Mouse (Mus musculus): ENCODE results near the gene Epha4. TPM values are rescaled to one million over a fixed set of nuclear protein-coding genes. Genes with fewer than 3 reads are reported as not detected.

Epha4 gene
- polyA plus RNA-seq, 1 experiment from 2014 or later: 9.6 TPM

DNA sequence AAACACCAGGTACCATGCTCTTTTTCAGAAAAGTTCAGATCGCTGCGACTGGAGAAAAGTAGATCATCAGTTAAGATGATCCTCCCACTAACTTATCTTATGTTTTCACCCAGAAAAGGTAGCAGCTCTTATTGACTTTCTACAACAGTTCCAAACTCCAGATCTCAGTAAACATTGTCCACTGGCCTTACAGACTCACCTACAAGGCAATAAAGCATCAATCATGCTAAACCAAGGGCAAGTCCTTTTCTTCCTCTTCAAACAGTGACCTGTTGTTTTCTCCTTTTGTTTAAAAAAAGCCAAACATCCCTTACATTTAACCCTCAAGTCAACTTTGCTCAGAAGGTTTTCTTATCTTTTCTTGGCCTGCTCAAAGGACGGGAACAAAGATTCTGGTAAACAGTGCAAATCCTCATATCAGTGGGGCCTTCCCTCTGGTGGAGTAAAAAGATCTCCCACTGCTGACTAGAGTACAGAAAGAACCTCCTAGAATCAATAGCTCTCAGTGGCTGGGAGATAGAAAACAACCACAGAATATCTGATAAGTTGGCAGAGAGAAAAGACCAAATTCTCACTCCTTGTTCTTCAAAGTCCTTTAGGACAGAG lies 39.0 kb downstream of the Epha4 start:
- H3K4me2 ChIP-seq (replicated peaks; ENCODE audit: low read depth, low read length): no peak overlapping the region
- H3K27me3 ChIP-seq (replicated peaks; ENCODE audit: insufficient read depth, low read length): no peaks in the 10 kb centered on the region
- ATAC-seq: no peak
- H3K4me1 ChIP-seq (ENCODE audit: insufficient read depth, low read depth, low read length): no peaks in the 10 kb centered on the region; the same call in 1 of the 2 replicates
- TF ChIP-seq CTCF (IDR thresholded peaks at IDR 0.05) (no peak), EP300 (IDR thresholded peaks at IDR 0.05) (no peak)
- no peak overlapping the region for H3K27ac ChIP-seq (ENCODE audit: low read length)
- WGBS: 62% methylated on average over 3 of the region's 3 CpGs
- DNase-seq (ENCODE audit: low spot score): no peak
- no peak overlapping the region for H3K9ac ChIP-seq (replicated peaks; ENCODE audit: low read depth)
- no peaks in the 10 kb centered on the region for H3K36me3 ChIP-seq (ENCODE audit: insufficient read depth, low read length)
- H3K9me3 ChIP-seq (ENCODE audit: low read length): no peaks in the 10 kb centered on the region
- H3K4me3 ChIP-seq (ENCODE audit: low read depth, low read length): no peak overlapping the region

DNA sequence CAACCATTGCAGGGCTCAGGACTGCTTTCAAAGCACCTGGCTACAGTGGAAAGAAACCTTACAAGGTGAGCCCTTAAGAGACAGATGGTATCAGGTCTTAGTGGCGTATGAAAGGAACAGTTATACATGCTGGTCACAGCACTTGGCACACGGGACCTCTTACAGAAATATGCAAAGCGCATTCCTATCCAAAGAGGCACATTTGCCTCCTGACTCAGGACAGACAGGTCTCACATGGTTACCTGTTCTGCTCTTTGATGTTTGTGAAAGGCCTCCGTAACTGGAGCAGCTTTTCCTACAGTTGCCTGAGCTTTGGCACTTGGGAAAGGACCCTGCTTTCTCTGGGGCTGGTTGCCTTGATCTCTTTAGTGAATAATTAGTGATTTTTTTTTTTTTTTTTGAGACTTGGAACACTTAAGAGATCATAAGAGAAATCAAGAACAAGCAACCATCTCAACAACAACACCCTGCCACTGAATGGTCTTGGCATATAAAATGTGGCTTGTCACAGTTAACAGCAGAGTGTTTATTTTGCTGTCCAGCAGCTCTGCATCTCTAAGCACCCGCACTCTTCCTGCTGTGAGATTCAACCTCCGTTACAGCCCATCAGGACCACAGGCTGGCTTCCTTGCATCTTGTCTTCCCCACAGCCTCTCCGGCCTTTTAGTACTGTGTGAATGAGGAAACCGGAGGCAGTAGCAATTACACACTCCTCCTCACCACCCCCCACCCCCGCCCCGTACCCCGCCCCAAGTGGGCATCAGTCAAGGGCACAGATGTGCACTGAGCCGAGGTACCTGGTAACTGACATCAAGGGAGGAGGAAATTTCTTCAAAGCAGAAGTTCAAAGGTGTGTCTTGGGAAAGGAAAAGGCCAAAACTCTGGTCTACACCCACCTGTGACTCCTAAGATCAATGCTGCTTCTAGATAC lies 41.2 kb downstream of the Epha4 start:
- Histone ChIP-seq H3K4me1 (ENCODE audit: insufficient read depth, low read depth, low read length) (peaks cover 10% of the 10 kb centered on the region; the same call in 1 of the 2 replicates), H3K36me3 (ENCODE audit: insufficient read depth, low read length) (no peaks in the 10 kb centered on the region), H3K4me2 (replicated peaks; ENCODE audit: low read depth, low read length) (no peak overlapping the region), H3K27me3 (replicated peaks; ENCODE audit: insufficient read depth, low read length) (no peaks in the 10 kb centered on the region), H3K9me3 (ENCODE audit: low read length) (no peaks in the 10 kb centered on the region), H3K4me3 (ENCODE audit: low read depth, low read length) (no peak overlapping the region), H3K27ac (ENCODE audit: low read length) (no peak overlapping the region), H3K9ac (replicated peaks; ENCODE audit: low read depth) (no peak overlapping the region)
- peak; percentile 50 for DNase-seq (ENCODE audit: low spot score)
- no peak for TF ChIP-seq CTCF (IDR thresholded peaks at IDR 0.05)
- no peak for TF ChIP-seq EP300 (IDR thresholded peaks at IDR 0.05)
- WGBS: 31% methylated on average over 12 of the region's 12 CpGs
- ATAC-seq: peak; percentile 72

DNA sequence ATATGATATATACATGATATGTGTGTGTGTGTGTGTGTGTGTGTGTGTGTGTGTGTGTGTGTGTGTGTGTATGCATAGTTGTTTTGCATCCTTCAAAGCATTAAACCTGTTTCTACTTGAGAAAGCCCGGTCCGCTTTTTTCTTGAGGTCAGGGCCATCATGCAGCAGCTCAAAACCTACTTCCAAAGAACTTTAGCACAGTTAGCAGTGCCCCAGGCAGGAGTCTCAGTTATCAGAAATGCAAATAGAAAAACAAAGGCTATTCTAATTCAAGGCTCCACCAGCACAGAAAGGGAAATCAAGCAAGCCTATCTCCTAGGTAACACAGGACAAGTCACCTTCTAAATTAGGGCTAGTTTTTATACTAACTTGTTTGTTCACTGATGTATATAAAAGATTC lies 42.3 kb downstream of the Epha4 start:
- WGBS: 74% methylated on average over 2 of the region's 2 CpGs

DNA sequence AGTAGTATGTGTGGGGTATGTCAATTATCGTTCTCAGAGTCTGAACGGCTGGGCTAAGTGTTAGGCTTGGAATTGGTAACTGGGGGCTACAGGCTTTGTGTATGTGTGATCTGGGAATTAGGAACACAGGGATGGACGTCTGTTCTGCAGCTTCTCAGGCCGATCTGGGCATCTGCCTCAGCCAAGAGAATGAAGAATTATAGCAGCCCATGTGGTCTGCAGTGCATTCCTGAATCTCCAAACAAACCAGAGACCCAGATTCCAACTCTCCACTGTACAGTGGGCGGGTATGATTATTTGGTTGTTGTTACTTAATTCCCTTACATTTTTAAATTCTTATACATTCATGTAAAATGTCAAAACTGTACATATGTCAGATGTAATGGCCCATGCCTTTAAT lies 43.4 kb downstream of the Epha4 start:
- ATAC-seq: 0 out of 2 replicates have a peak, but pooled peaks have one; percentile 2
- DNase-seq (ENCODE audit: low spot score): no peak
- no peaks in the 10 kb centered on the region for H3K27me3 ChIP-seq (replicated peaks; ENCODE audit: insufficient read depth, low read length)
- no peaks in the 10 kb centered on the region for H3K9me3 ChIP-seq (ENCODE audit: low read length)
- H3K4me3 ChIP-seq (ENCODE audit: low read depth, low read length): no peak overlapping the region
- no peaks in the 10 kb centered on the region for H3K36me3 ChIP-seq (ENCODE audit: insufficient read depth, low read length)
- no peak overlapping the region for H3K9ac ChIP-seq (replicated peaks; ENCODE audit: low read depth)
- H3K27ac ChIP-seq (ENCODE audit: low read length): no peak overlapping the region
- WGBS: 39% methylated on average over 5 of the region's 5 CpGs
- TF ChIP-seq CTCF (IDR thresholded peaks at IDR 0.05) (no peak), EP300 (IDR thresholded peaks at IDR 0.05) (no peak)
- peaks cover 14% of the 10 kb centered on the region; the same call in 1 of the 2 replicates for H3K4me1 ChIP-seq (ENCODE audit: insufficient read depth, low read depth, low read length)
- no peak overlapping the region for H3K4me2 ChIP-seq (replicated peaks; ENCODE audit: low read depth, low read length)

More for the DNA sequence above, 42.3 kb downstream of the Epha4 start:
- Histone ChIP-seq H3K4me1 (ENCODE audit: insufficient read depth, low read depth, low read length) (peaks cover 10% of the 10 kb centered on the region; the same call in 1 of the 2 replicates), H3K9ac (replicated peaks; ENCODE audit: low read depth) (no peak overlapping the region), H3K27ac (ENCODE audit: low read length) (no peak overlapping the region), H3K4me3 (ENCODE audit: low read depth, low read length) (no peak overlapping the region), H3K36me3 (ENCODE audit: insufficient read depth, low read length) (no peaks in the 10 kb centered on the region), H3K4me2 (replicated peaks; ENCODE audit: low read depth, low read length) (no peak overlapping the region), H3K27me3 (replicated peaks; ENCODE audit: insufficient read depth, low read length) (no peaks in the 10 kb centered on the region), H3K9me3 (ENCODE audit: low read length) (no peaks in the 10 kb centered on the region)
- no peak for DNase-seq (ENCODE audit: low spot score)
- TF ChIP-seq EP300 (IDR thresholded peaks at IDR 0.05): no peak
- no peak for TF ChIP-seq CTCF (IDR thresholded peaks at IDR 0.05)
- no peak for ATAC-seq

DNA sequence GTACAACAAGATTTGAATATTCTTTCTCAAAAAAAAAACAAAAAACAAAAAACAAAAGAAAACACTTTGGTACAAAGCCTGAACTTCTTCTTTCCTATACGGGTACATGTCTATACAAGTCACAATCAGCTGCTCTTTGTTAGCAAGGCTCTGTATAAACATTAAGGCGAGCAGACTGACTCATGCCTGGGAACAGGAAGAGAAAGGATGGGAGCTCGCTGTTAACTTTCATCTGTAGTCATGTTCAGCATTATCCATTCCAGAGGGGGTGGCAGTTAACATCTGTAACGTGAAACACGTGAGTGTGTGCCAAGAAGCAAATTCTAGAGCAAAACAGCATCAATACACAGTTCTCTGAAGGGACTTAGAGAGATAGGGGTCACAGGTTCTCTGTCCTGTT lies 43.9 kb downstream of the Epha4 start:
- TF ChIP-seq EP300 (IDR thresholded peaks at IDR 0.05) (no peak; the same call in 1 of the 2 replicates), CTCF (IDR thresholded peaks at IDR 0.05) (no peak)
- Histone ChIP-seq H3K27me3 (replicated peaks; ENCODE audit: insufficient read depth, low read length) (no peaks in the 10 kb centered on the region), H3K9ac (replicated peaks; ENCODE audit: low read depth) (no peak overlapping the region), H3K4me2 (replicated peaks; ENCODE audit: low read depth, low read length) (no peak overlapping the region), H3K36me3 (ENCODE audit: insufficient read depth, low read length) (no peaks in the 10 kb centered on the region), H3K27ac (ENCODE audit: low read length) (no peak overlapping the region), H3K4me1 (ENCODE audit: insufficient read depth, low read depth, low read length) (peaks cover 14% of the 10 kb centered on the region; the same call in 1 of the 2 replicates), H3K4me3 (ENCODE audit: low read depth, low read length) (no peak overlapping the region), H3K9me3 (ENCODE audit: low read length) (no peaks in the 10 kb centered on the region)
- 14% methylated on average over 5 of the region's 5 CpGs for WGBS
- DNase-seq (ENCODE audit: low spot score) (peak; percentile 35), ATAC-seq (0 out of 2 replicates have a peak, but pooled peaks have one; percentile 30)

DNA sequence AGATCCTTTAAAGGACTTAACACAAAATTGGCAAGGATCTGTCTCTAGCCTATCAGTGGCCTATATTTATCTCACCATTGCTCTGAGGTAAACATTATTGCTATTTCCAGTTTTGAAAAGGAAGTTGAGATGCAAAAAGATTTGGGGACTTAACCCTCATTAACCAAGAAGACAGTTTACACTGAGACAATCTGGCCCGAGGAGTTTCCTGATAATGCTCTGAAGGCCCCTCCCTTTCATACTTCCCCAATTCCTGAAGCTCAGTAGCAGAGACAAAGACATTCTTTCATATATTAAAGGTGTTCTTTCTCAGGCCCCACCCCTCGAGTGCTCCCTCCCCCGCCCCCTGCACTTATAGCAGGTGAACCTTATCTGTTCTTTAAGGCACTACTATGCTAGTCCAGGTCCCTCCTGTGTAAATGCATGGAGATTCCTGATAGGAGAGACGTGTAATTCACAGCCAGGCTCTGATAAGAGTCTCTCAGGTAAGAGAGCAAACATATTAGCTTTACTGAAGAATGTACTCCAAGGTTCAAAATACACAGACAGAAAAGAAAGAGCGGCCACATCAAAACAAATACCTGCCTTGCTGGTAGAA lies 46.1 kb downstream of the Epha4 start:
- DNase-seq (ENCODE audit: low spot score): peak; percentile 7
- 41% methylated on average over 5 of the region's 5 CpGs for WGBS
- H3K36me3 ChIP-seq (ENCODE audit: insufficient read depth, low read length): no peaks in the 10 kb centered on the region
- no peaks in the 10 kb centered on the region for H3K27me3 ChIP-seq (replicated peaks; ENCODE audit: insufficient read depth, low read length)
- no peak overlapping the region for H3K4me2 ChIP-seq (replicated peaks; ENCODE audit: low read depth, low read length)
- peak; percentile 53 for ATAC-seq
- H3K9ac ChIP-seq (replicated peaks; ENCODE audit: low read depth): no peak overlapping the region
- no peak overlapping the region for H3K4me3 ChIP-seq (ENCODE audit: low read depth, low read length)
- TF ChIP-seq CTCF (IDR thresholded peaks at IDR 0.05) (no peak), EP300 (IDR thresholded peaks at IDR 0.05) (peak; percentile 40; the same call in 1 of the 2 replicates)
- no peak overlapping the region for H3K27ac ChIP-seq (ENCODE audit: low read length)
- peaks cover 14% of the 10 kb centered on the region; the same call in 1 of the 2 replicates for H3K4me1 ChIP-seq (ENCODE audit: insufficient read depth, low read depth, low read length)
- H3K9me3 ChIP-seq (ENCODE audit: low read length): no peaks in the 10 kb centered on the region
